Mouse (Mus musculus) limb, embryonic 12.5 days (tissue): Measurements from ENCODE around the gene Mettl9. TPM values are rescaled to one million over a fixed set of nuclear protein-coding genes. Genes with fewer than 3 reads are reported as not detected.

Experiments
- ATAC-seq: fragments of 200-750 bp; cut with Nextera tagmentation; 2 replicates; pipeline ENCODE4 v1.8.0; 2017; ENCODE audit warnings: low read depth, moderate TSS enrichment; ENCODE audit not compliant: insufficient number of reproducible peaks, insufficient read depth, low FRiP score, low TSS enrichment
- H3K27ac ChIP-seq: fragments of 300-500 bp; sonication (generic); 2 replicates; pipeline ENCODE4 v1.5.1; 2016; ENCODE audit warnings: mild to moderate bottlenecking, moderate library complexity
- H3K27me3 ChIP-seq: fragments of 300-500 bp; sonication (generic); 2 replicates; pipeline ENCODE4 v1.6.1; 2016; ENCODE audit warnings: mild to moderate bottlenecking, moderate library complexity
- H3K36me3 ChIP-seq: fragments of 300-500 bp; sonication (generic); 2 replicates; pipeline ENCODE4 v1.6.1; 2016; ENCODE audit warnings: mild to moderate bottlenecking, moderate library complexity
- H3K4me1 ChIP-seq: fragments of 300-500 bp; sonication (generic); replicated peaks from 2 replicates; pipeline ENCODE4 v1.6.1; 2016
- H3K4me2 ChIP-seq: fragments of 300-500 bp; sonication (generic); 2 replicates; pipeline ENCODE4 v1.6.1; 2016; ENCODE audit warnings: mild to moderate bottlenecking, moderate library complexity
- H3K4me3 ChIP-seq: fragments of 300-500 bp; sonication (generic); replicated peaks from 2 replicates; pipeline ENCODE4 v1.5.1; 2016; ENCODE audit warnings: mild to moderate bottlenecking
- H3K9ac ChIP-seq: fragments of 300-500 bp; sonication (generic); replicated peaks from 2 replicates; pipeline ENCODE4 v1.6.1; 2016; ENCODE audit warnings: mild to moderate bottlenecking, moderate library complexity
- H3K9me3 ChIP-seq: fragments of 300-500 bp; sonication (generic); 2 replicates; pipeline ENCODE4 v1.6.1; 2016; ENCODE audit warnings: mild to moderate bottlenecking, moderate library complexity
- whole genome bisulfite sequencing: fragments of 180-500 bp; shearing (Covaris S2); methylation state at CpG from one replicate; pipeline ENCODE4 v1.1.7; 2016; 5-methylcytosine and 5-hydroxymethylcytosine counted together
- polyA plus RNA-seq: library from polyadenylated mRNA; unstranded; fragments of >200 nt; fragmentation: Nextera tagmentation; extraction: Ambion mirVana; gene quantifications from 2 replicates; pipeline ENCODE4 v1.2.1, GENCODE M21; 2016

The Mettl9 gene
- polyA plus RNA-seq, 1 experiment from 2014 or later, result 334 TPM

DNA sequence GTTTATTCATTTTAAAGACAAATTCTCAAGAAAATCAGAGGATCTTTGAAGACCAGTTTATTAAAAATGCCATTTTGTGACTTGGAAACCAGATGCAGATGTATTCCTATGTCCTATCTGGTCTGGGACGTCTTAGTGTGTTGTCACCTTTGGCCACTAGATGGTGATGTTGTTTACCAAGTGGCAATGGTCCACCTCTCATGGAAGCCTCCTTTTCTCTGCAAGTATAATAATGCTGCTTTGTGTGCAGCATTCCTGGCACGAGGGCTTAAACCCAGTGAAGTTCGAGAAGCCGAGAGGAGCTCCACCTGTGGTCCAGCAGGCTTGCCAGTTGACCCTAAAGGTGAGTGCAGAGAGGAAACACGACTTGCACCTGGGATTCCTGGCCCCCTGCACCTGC is 43.6 kb downstream of the Mettl9 start:
- H3K36me3 ChIP-seq, result peaks cover 63% of the 10 kb centered on the region
- peak; percentile 54; the same call in 1 of the 2 replicates for ATAC-seq
- no peak overlapping the region for H3K4me3 ChIP-seq
- peaks cover 7% of the 10 kb centered on the region; the same call in 1 of the 2 replicates for H3K4me1 ChIP-seq
- no peak overlapping the region for H3K9ac ChIP-seq
- no peak overlapping the region for H3K4me2 ChIP-seq
- WGBS, result 25% methylated on average over 5 of the region's 5 CpGs
- H3K9me3 ChIP-seq, result peaks cover 6% of the 10 kb centered on the region; the same call in 1 of the 2 replicates
- no peaks in the 10 kb centered on the region for H3K27me3 ChIP-seq
- peak overlapping the region; percentile 17; the same call in 1 of the 2 replicates for H3K27ac ChIP-seq

DNA sequence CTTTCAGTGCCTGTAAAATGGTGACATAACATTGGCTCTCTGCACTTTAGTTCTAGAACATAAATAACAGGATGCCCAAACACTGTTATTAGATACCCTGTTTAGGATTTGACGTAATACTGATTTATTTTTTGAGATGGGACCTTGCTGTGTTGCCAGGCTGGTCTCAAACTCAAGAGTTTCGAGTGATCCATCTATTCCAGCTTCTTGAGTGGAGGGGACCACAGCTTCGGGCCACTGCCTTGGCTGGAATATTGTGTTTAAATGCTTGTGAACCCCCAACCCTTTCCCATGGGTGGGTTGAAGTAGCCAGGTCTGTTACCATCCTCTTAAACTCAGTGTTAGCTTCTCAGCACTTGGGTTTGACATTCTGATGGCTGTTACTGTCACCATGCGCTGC is 47.1 kb downstream of the Mettl9 start, which contains the start of gene Otoa:
Gene Otoa, plus strand, starts transcription at position 301 of the 400 bp plus-strand sequence.
- H3K27me3 ChIP-seq, result no peaks in the 10 kb centered on the region
- WGBS, result 77% methylated on average over 4 of the region's 4 CpGs
- H3K36me3 ChIP-seq, result peaks cover 35% of the 10 kb centered on the region
- peaks cover 6% of the 10 kb centered on the region; the same call in 1 of the 2 replicates for H3K9me3 ChIP-seq
- H3K4me3 ChIP-seq, result no peak within 1 kb of the TSS
- ATAC-seq, result no peak
- no peak within 1 kb of the TSS for H3K27ac ChIP-seq
- peaks cover 22% of the 10 kb centered on the region for H3K4me1 ChIP-seq
- H3K9ac ChIP-seq, result no peak within 1 kb of the TSS
- no peak within 1 kb of the TSS for H3K4me2 ChIP-seq

DNA sequence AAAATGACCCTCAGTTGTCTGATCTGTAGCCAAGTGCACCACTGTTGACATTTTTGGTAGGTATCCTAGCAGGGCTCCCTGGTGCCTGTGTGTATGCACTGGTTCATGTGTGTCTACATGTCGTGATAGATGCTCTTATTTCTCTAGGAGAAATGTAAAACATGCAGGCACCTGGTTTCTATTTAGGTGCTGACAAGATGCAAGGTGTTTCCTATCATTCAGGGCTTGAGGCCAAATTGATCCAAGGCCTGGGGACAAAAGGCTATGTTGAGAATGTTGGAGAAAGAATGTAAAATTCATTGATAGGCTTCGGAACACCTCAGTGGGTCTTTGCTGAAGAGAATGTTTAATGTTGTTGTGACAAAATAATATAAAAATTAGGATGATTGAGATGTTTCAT is 47.6 kb downstream of the Mettl9 start:
- Histone ChIP-seq H3K4me3 (no peak overlapping the region), H3K9me3 (peaks cover 6% of the 10 kb centered on the region; the same call in 1 of the 2 replicates), H3K9ac (no peak overlapping the region), H3K27ac (no peak overlapping the region), H3K27me3 (no peaks in the 10 kb centered on the region), H3K36me3 (peaks cover 30% of the 10 kb centered on the region), H3K4me1 (peaks cover 22% of the 10 kb centered on the region), H3K4me2 (no peak overlapping the region)
- WGBS, result 40% methylated on average over 2 of the region's 2 CpGs
- no peak for ATAC-seq

DNA sequence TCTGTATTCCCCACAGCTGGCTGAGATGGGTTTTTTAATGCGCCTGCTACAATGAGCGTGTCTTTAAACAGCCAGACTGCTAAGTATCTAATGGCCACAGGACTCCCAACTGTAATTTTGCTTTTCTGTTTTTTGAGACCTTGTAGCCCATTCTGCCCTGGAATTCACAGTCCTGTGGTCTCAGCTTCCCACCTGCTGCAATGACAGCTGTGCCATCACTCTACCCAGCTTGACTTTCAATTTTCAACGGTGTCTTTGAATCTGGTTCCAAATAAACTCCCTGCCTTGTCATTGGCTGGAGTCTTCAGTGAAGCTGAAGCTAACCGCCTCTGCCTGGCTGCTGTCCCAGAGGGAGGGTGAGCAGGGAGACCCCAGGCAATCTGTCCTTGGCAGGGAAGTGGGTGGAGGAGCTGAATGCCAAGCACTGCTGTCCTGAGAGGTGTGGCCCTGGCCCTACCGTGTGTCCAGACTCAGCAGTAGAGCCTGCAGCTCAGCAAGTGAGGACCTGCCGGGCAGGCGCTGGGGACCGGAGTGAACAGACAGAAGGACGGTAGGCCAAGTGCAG is 48.8 kb downstream of the Mettl9 start:
- Histone ChIP-seq H3K36me3 (peaks cover 21% of the 10 kb centered on the region), H3K27me3 (no peaks in the 10 kb centered on the region), H3K9me3 (peaks cover 6% of the 10 kb centered on the region; the same call in 1 of the 2 replicates), H3K4me3 (no peak overlapping the region), H3K4me1 (peaks cover 18% of the 10 kb centered on the region), H3K4me2 (no peak overlapping the region), H3K9ac (no peak overlapping the region), H3K27ac (0 out of 2 replicates have a peak overlapping the region, but pooled peaks have one; percentile 5)
- no peak; the same call in 1 of the 2 replicates for ATAC-seq
- WGBS, result 70% methylated on average over 9 of the region's 9 CpGs

DNA sequence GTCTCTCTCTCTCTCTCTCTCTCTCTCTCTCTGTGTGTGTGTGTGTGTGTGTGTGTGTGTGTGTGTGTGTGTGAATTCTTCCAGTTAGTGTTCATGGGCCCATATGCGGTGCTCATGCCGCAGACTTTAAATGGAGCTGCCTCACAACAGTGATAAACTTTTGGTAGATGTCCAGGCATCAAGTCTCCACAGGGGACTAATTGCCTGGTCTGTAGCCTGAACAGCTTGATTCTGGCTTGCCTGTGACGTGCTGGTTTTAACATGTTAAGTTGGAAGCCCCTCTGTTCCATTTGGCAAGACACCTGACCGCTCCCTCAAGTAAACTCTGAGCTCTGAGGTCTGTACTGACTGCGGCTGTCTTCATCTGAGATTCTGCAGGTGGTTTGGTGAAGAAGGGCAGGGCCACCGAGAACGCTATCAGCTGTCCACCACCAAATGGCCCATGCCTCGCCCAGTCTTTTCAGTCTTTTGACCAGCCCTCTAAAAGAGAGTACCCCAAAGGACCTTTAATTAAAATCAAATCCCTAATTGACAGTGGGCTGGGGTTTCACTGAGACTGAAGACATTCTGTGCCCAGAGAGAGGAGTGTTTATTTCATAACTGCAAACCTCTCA is 50.7 kb downstream of the Mettl9 start:
- no peaks in the 10 kb centered on the region for H3K27me3 ChIP-seq
- peaks cover 6% of the 10 kb centered on the region; the same call in 1 of the 2 replicates for H3K9me3 ChIP-seq
- WGBS, result 66% methylated on average over 8 of the region's 8 CpGs
- peaks cover 8% of the 10 kb centered on the region; the same call in 1 of the 2 replicates for H3K36me3 ChIP-seq
- ATAC-seq, result no peak
- no peak overlapping the region for H3K27ac ChIP-seq
- H3K4me1 ChIP-seq, result peaks cover 15% of the 10 kb centered on the region
- H3K4me2 ChIP-seq, result no peak overlapping the region
- H3K4me3 ChIP-seq, result no peak overlapping the region
- H3K9ac ChIP-seq, result no peak overlapping the region

DNA sequence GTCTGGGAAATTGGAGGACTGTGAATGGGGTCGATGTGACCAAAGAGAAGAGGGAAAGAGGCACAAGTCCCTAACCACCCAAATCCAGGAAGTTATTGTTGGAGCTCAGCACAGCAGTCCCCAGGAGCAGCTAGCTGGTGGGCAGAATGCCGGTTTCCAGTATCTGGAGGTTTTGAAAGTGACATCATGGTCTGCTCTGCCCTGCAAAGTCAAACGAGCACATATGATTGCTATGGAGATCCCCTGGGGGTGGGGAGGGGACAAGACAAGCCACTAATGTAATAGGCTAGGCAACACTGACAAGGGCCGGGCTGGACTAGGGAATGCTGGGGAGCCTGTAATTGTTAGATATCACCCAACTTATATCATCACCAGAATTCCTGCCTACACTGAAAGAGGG is 51.3 kb downstream of the Mettl9 start:
- peaks cover 2% of the 10 kb centered on the region; the same call in 1 of the 2 replicates for H3K9me3 ChIP-seq
- peaks cover 2% of the 10 kb centered on the region; the same call in 1 of the 2 replicates for H3K36me3 ChIP-seq
- peaks cover 15% of the 10 kb centered on the region for H3K4me1 ChIP-seq
- 30% methylated on average over 4 of the region's 4 CpGs for WGBS
- H3K27ac ChIP-seq, result no peak overlapping the region
- no peak overlapping the region for H3K4me2 ChIP-seq
- ATAC-seq, result no peak
- H3K4me3 ChIP-seq, result no peak overlapping the region
- H3K27me3 ChIP-seq, result no peaks in the 10 kb centered on the region
- H3K9ac ChIP-seq, result no peak overlapping the region

DNA sequence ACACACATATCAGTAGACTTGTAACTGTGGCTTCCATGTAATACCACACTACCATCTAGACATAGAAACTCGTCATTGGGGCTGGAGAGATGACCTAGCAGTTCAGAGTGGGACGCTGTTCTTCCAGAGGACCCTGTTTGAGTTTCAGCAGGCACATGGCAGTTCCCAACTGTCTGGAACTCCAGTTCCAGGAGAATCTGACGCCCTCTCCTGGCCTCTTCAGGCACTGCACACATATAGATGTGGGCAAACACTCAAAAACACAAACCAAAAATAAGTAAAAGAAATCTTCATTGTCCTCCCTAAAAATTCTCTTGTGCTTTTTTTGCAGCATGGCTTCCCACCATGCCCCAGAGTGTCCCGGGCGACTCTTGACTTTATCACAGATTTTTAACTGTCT is 54.5 kb downstream of the Mettl9 start:
- H3K9me3 ChIP-seq, result no peaks in the 10 kb centered on the region
- 72% methylated on average over 5 of the region's 5 CpGs for WGBS
- H3K9ac ChIP-seq, result no peak overlapping the region
- H3K36me3 ChIP-seq, result no peaks in the 10 kb centered on the region
- no peak overlapping the region for H3K27ac ChIP-seq
- H3K4me2 ChIP-seq, result no peak overlapping the region
- H3K27me3 ChIP-seq, result no peaks in the 10 kb centered on the region
- no peak overlapping the region for H3K4me3 ChIP-seq
- peaks cover 12% of the 10 kb centered on the region; the same call in 1 of the 2 replicates for H3K4me1 ChIP-seq
- no peak for ATAC-seq

DNA sequence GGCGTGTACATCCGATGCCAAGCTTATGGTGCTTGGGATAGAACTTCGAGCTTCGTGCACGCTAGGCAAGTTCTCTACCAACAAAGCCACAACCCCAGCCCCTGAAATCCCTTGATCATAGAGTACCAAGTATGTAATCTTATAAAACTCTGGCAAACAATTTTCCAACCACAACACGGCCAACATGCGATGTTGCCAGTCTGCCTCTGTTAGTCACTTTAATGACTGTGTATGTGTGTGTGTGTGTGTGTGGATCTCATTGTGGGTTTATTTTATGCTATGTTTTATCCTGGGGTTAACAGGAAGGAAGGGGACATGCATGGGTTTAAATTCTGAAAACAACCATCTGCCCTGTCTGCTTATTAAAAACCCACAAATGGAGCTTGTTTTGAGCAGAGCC is 56.5 kb downstream of the Mettl9 start:
- ATAC-seq, result no peak
- H3K4me1 ChIP-seq, result 0 out of 2 replicates have a peak, but pooled peaks cover 3% of the 10 kb centered on the region
- whole genome bisulfite sequencing, result 86% methylated on average over 7 of the region's 7 CpGs
- no peaks in the 10 kb centered on the region for H3K27me3 ChIP-seq
- no peak overlapping the region for H3K9ac ChIP-seq
- H3K36me3 ChIP-seq, result no peaks in the 10 kb centered on the region
- H3K9me3 ChIP-seq, result no peaks in the 10 kb centered on the region
- no peak overlapping the region for H3K4me2 ChIP-seq
- no peak overlapping the region for H3K4me3 ChIP-seq
- H3K27ac ChIP-seq, result no peak overlapping the region

DNA sequence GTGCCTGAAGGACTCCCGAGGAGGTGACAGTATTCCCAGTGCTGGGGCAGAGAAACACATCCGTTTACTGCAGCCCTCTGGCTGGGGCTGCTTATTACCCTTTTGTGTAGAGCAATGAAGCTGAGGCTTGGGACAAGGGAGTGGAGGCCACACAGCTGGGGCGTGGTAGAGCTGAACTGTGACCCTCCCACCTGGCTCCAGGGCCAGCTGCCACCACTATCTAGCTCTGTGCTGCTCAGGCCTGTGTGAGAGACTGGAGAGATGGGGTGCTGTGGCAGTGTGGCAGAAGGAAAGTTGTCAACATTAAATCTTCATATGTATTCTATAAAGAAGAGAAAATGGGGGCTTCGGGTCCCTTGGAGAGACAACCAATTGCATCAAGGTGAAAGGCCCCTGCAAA is 58.8 kb downstream of the Mettl9 start:
- 54% methylated on average over 4 of the region's 4 CpGs for WGBS
- no peak for ATAC-seq
- no peak overlapping the region for H3K27ac ChIP-seq

DNA sequence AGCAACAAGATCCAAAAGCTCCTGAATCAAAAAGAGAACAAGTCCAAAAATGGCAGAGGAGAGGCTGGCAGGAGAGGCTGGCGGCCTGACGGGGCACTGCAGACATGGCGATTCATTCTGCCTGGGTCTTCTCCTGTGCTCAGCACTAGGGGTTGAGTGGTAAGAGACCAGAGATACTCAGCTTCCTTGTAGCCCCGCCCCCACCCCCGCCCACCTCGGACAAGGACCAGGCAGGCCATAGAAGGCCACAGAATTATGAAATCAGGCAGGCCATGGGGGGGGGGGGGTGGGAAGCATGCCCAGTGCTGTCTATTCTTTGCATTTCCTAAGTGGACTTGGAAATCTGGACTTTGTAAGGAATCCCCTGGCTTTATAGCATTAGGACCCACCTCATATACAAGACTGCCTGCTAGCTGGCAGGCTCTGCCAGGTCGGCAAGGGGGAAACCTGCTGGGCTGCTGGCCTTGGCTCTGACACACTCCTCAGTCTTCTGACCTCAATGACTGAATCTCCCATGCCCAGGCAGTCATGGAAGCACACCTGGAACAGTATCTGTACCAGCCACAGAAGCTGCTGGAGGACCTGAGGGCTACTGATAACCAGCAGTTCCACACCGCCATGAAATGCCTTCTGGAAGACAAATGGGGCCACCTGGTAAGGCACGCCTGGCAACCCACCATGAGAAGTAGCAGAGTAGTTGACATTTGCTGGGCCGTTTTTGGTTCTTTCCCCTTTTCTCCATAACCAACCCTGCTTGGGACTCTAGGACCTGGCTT is 64.6 kb downstream of the Mettl9 start:
- no peak for ATAC-seq
- no peaks in the 10 kb centered on the region for H3K36me3 ChIP-seq
- no peak overlapping the region for H3K27ac ChIP-seq
- 70% methylated on average over 10 of the region's 10 CpGs for WGBS
- H3K4me1 ChIP-seq, result no peaks in the 10 kb centered on the region
- H3K9me3 ChIP-seq, result no peaks in the 10 kb centered on the region
- no peak overlapping the region for H3K4me2 ChIP-seq
- H3K27me3 ChIP-seq, result no peaks in the 10 kb centered on the region
- H3K4me3 ChIP-seq, result no peak overlapping the region
- H3K9ac ChIP-seq, result no peak overlapping the region

More for the DNA sequence above, 58.8 kb downstream of the Mettl9 start:
- no peak overlapping the region for H3K4me2 ChIP-seq
- H3K4me1 ChIP-seq, result no peaks in the 10 kb centered on the region
- no peak overlapping the region for H3K4me3 ChIP-seq
- H3K27me3 ChIP-seq, result no peaks in the 10 kb centered on the region
- no peak overlapping the region for H3K9ac ChIP-seq
- H3K9me3 ChIP-seq, result no peaks in the 10 kb centered on the region
- H3K36me3 ChIP-seq, result no peaks in the 10 kb centered on the region

DNA sequence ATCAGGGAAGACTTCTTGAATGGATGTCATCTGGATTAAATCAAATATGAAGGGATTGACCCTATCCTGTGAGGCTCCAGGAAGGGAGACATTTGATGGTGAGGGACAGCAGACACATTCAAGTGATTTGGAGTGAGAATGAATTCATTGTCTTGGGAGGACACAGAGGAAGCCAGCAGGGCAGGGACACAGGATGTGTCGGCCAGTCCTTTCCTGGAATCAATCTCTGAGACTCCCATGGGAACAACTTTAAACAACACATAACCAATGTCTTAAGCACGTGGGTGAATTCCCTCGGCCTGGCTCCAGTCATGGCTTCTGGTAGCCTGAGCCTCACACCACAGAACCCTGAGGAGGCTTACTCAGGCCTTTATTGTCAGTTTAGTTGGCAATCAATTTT is 73.6 kb downstream of the Mettl9 start:
- WGBS, result 83% methylated on average over 3 of the region's 3 CpGs
- H3K4me2 ChIP-seq, result no peak overlapping the region
- no peak for ATAC-seq

More for the DNA sequence above, 73.6 kb downstream of the Mettl9 start:
- Histone ChIP-seq H3K4me1 (no peaks in the 10 kb centered on the region), H3K27ac (no peak overlapping the region), H3K4me3 (no peak overlapping the region), H3K36me3 (no peaks in the 10 kb centered on the region), H3K9ac (no peak overlapping the region), H3K27me3 (no peaks in the 10 kb centered on the region), H3K9me3 (no peaks in the 10 kb centered on the region)
